ENCODE assay signal across 25 mouse cellular contexts in genomic region chr1:153007824-153008223, GRCm38 (mm10). TPM values are rescaled to one million over a fixed set of nuclear protein-coding genes. Genes with fewer than 3 reads are reported as not detected.
"Had no signal": no experiment of that assay in that cellular context is flagged by ENCODE, and none has a peak within 500 bp of the region (broad histone marks: within the 10 kb centered on the region; RNA-seq: fewer than 3 reads in every experiment).

No protein-coding gene starts in this region.

- DNase-seq: gastrocnemius, postnatal 14 days; gastrocnemius, postnatal 36 days; heart, adult 2 months; heart, postnatal 14 days; heart, postnatal 36 days; kidney, adult 11 months; kidney, adult 2 months; kidney, adult 9 months; kidney, postnatal 14 days; kidney, postnatal 36 days; liver; liver, embryonic 13.5 days; liver, postnatal 0 days had no signal

- H3K27ac ChIP-seq: heart, adult 2 months; heart, embryonic 13.5 days; heart, embryonic 15.5 days; hindbrain, embryonic 13.5 days; hindbrain, embryonic 15.5 days; hindbrain, postnatal 0 days; kidney, embryonic 15.5 days; kidney, postnatal 0 days; left cerebral cortex, adult 2 months; limb, embryonic 10.5 days; limb, embryonic 12.5 days; liver, embryonic 13.5 days; liver, embryonic 15.5 days had no signal

- H3K9ac ChIP-seq: heart, embryonic 13.5 days; heart, embryonic 15.5 days; hindbrain, embryonic 13.5 days; hindbrain, embryonic 15.5 days; kidney, embryonic 15.5 days; limb, embryonic 12.5 days; liver, embryonic 13.5 days; liver, embryonic 15.5 days; liver, postnatal 0 days had no signal

- H3K9me3 ChIP-seq: heart, embryonic 13.5 days; heart, embryonic 15.5 days; hindbrain, embryonic 13.5 days; hindbrain, embryonic 15.5 days; kidney, embryonic 15.5 days; limb, embryonic 10.5 days; limb, embryonic 12.5 days; liver, embryonic 13.5 days; liver, embryonic 15.5 days had no signal

- H3K36me3 ChIP-seq: heart, embryonic 13.5 days; heart, embryonic 15.5 days; hindbrain, embryonic 13.5 days; hindbrain, embryonic 15.5 days; kidney, embryonic 15.5 days; limb, embryonic 10.5 days; limb, embryonic 12.5 days; liver, embryonic 13.5 days; liver, embryonic 15.5 days had no signal

- H3K4me1 ChIP-seq: liver, embryonic 13.5 days; liver, embryonic 15.5 days had no signal

- H3K4me3 ChIP-seq: heart, adult 2 months; heart, embryonic 13.5 days; heart, embryonic 15.5 days; hindbrain, embryonic 13.5 days; hindbrain, embryonic 15.5 days; kidney, embryonic 15.5 days; left cerebral cortex, adult 2 months; limb, embryonic 10.5 days; limb, embryonic 12.5 days; liver, embryonic 13.5 days; liver, embryonic 15.5 days had no signal

- H3K27me3 ChIP-seq: heart, embryonic 13.5 days; heart, embryonic 15.5 days; hindbrain, embryonic 13.5 days; hindbrain, embryonic 15.5 days; limb, embryonic 12.5 days; liver, embryonic 13.5 days had no signal

RNA-seq across cellular contexts. Expression of gene Nmnat2, which starts 53.0 kb away (rescaled TPM):
- total RNA-seq: hematopoietic stem cell, adult 5-6 weeks had no signal
